Mouse (Mus musculus) lung, postnatal 0 days (tissue): ENCODE data around the gene Sae1. TPM values are rescaled to one million over a fixed set of nuclear protein-coding genes. Genes with fewer than 3 reads are reported as not detected.

Source experiments
- ATAC-seq: fragments of 200-750 bp; cut with Nextera tagmentation; 2 replicates; pipeline ENCODE4 v1.8.0; 2017; ENCODE audit warnings: moderate library complexity
- DNase-seq: peaks from one replicate; pipeline ENCODE4 v3.0.0-alpha.2; 2016; ENCODE audit warnings: low spot score
- H3K27ac ChIP-seq: fragments of 300-500 bp; sonication (generic); 2 replicates; pipeline ENCODE4 v1.5.1; 2014; ENCODE audit warnings: antibody characterized with exemption, mild to moderate bottlenecking, low read length, mixed read lengths
- H3K27me3 ChIP-seq: fragments of 300-500 bp; sonication (generic); replicated peaks from 2 replicates; pipeline ENCODE4 v1.6.1; 2014; ENCODE audit warnings: low read length, mixed read lengths; ENCODE audit not compliant: insufficient read depth
- H3K36me3 ChIP-seq: fragments of 300-500 bp; sonication (generic); 2 replicates; pipeline ENCODE4 v1.6.1; 2014; ENCODE audit warnings: low read length, mixed read lengths; ENCODE audit not compliant: insufficient read depth
- H3K4me1 ChIP-seq: fragments of 300-500 bp; sonication (generic); 2 replicates; pipeline ENCODE4 v1.6.1; 2014; ENCODE audit warnings: antibody characterized with exemption, low read depth, low read length, mixed read lengths; ENCODE audit not compliant: insufficient read depth
- H3K4me2 ChIP-seq: fragments of 300-500 bp; sonication (generic); replicated peaks from 2 replicates; pipeline ENCODE4 v1.6.1; 2014; ENCODE audit warnings: low read depth, mild to moderate bottlenecking, low read length, moderate library complexity, mixed read lengths
- H3K4me3 ChIP-seq: fragments of 300-500 bp; sonication (generic); 2 replicates; pipeline ENCODE4 v1.5.1; 2014; ENCODE audit warnings: low read depth, low read length
- H3K9ac ChIP-seq: fragments of 300-500 bp; sonication (generic); replicated peaks from 2 replicates; pipeline ENCODE4 v1.6.1; 2014; ENCODE audit warnings: low read depth, mild to moderate bottlenecking
- H3K9me3 ChIP-seq: fragments of 300-500 bp; sonication (generic); 2 replicates; pipeline ENCODE4 v1.6.1; 2016; ENCODE audit warnings: low read length, mixed read lengths
- CTCF ChIP-seq: IDR thresholded peaks from 2 replicates; pipeline ENCODE4 v1.5.1; 2016; ENCODE audit warnings: antibody characterized with exemption, mild to moderate bottlenecking
- EP300 ChIP-seq: IDR thresholded peaks from 2 replicates; pipeline ENCODE4 v1.6.1; 2016; ENCODE audit warnings: antibody characterized with exemption, mild to moderate bottlenecking, control low read depth
- WGBS: fragments of 180-500 bp; shearing (Covaris S2); extraction: QIAGEN DNeasy Blood & Tissue Kit; methylation state at CpG from one replicate; pipeline ENCODE4 v1.1.7; 2014; 5-methylcytosine and 5-hydroxymethylcytosine counted together
- polyA plus RNA-seq: library from polyadenylated mRNA; unstranded; fragments of >200 nt; fragmentation: Nextera tagmentation; extraction: Ambion mirVana; gene quantifications from 2 replicates; pipeline ENCODE4 v1.2.1, GENCODE M21; 2015

The Sae1 gene
- polyA plus RNA-seq, 1 experiment from 2014 or later = 84.8 TPM

GRCm38 (mm10) chr7:16364901-16365500 is 22.6 kb downstream of the Sae1 start:
- no peaks in the 10 kb centered on the region for H3K9me3 ChIP-seq
- no peaks in the 10 kb centered on the region for H3K36me3 ChIP-seq
- H3K4me2 ChIP-seq = no peak overlapping the region
- no peaks in the 10 kb centered on the region for H3K27me3 ChIP-seq
- H3K4me1 ChIP-seq = peaks cover 6% of the 10 kb centered on the region
- no peak overlapping the region for H3K9ac ChIP-seq
- ATAC-seq (peak; percentile 42), DNase-seq (peak; percentile 48)
- WGBS = 55% methylated on average over 4 of the region's 4 CpGs
- no peak overlapping the region for H3K4me3 ChIP-seq
- TF ChIP-seq EP300 = no peak
- TF ChIP-seq CTCF = peak; percentile 40
- H3K27ac ChIP-seq = peak overlapping the region; percentile 69

- TF ChIP-seq EP300 (no peak), CTCF (no peak)
- H3K4me1 ChIP-seq = peaks cover 6% of the 10 kb centered on the region
- H3K27me3 ChIP-seq = no peaks in the 10 kb centered on the region
- DNase-seq (no peak), ATAC-seq (no peak)
- H3K4me2 ChIP-seq = no peak overlapping the region
- no peak overlapping the region for H3K9ac ChIP-seq
- H3K27ac ChIP-seq = peak overlapping the region; percentile 69
- H3K4me3 ChIP-seq = no peak overlapping the region
- WGBS = 45% methylated on average over 1 of the region's 1 CpGs
- no peaks in the 10 kb centered on the region for H3K9me3 ChIP-seq
- no peaks in the 10 kb centered on the region for H3K36me3 ChIP-seq
These were observed 23.3 kb downstream of the Sae1 start for GRCm38 (mm10) chr7:16364319-16364718.

DNA sequence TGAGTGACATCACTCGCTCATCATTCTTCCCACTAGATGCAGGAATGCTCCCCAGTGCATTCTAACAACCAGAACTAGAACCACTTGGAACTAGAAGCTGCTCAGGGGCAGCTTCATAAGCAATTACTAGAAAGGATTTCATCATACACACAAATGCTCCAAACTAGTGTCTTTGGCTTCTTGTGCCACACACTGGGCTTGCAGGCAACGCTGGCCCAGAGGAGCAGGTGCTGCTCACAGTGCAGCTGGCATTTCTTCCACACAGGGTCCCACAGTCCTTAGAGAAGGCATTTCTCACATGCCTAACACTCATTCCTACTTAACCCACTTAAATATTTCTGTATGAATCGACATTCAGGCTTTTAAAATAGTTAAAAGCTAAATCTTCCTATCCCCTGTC is 30.0 kb downstream of the Sae1 start:
- ATAC-seq (peak; percentile 58), DNase-seq (peak; percentile 33)
- Histone ChIP-seq H3K4me3 (no peak overlapping the region), H3K27me3 (no peaks in the 10 kb centered on the region), H3K9ac (no peak overlapping the region), H3K4me1 (no peaks in the 10 kb centered on the region), H3K27ac (0 out of 2 replicates have a peak overlapping the region, but pooled peaks have one; percentile 16), H3K9me3 (no peaks in the 10 kb centered on the region), H3K4me2 (no peak overlapping the region), H3K36me3 (peaks cover 11% of the 10 kb centered on the region; the same call in 1 of the 2 replicates)
- WGBS = 70% methylated on average over 3 of the region's 3 CpGs
- no peak for TF ChIP-seq CTCF
- no peak for TF ChIP-seq EP300

DNA sequence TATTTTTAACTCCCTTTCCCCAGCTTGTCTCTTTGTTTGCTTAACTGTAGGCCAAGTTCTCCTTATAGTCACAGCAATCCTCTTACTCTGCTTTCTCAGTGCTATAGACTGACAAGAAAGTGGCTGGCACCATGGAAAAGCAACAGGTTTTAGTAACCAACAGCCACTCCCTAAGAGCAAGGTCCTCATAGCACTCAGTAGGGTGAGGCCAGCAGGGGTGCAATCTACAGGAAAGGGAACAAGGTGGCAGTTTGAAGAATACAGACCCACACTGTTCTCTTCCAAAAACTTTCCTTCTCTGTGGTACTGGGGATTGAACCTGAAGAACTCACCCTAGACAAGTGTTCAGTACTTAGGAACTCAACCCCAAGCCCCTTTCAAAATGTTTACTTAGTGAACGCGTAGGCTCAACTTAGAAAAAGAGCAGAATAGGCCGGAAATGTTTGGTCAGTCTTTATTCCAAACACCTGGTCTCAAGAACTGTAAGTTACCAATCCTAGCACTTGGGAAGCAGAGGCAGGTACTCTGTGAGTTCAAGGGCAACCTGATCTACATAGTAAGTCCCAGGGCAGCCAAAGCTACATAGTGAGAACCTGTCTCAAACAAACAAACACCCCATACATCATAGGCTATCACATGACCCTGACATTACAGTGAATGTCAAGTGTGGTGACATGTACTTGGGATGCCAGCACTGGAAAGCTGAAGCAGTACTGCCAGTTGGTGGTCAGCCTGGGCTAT is 31.6 kb downstream of the Sae1 start:
- no peaks in the 10 kb centered on the region for H3K4me1 ChIP-seq
- no peaks in the 10 kb centered on the region for H3K9me3 ChIP-seq
- 54% methylated on average over 3 of the region's 3 CpGs for WGBS
- H3K4me3 ChIP-seq = no peak overlapping the region
- DNase-seq = peak; percentile 40
- ATAC-seq = peak; percentile 50
- TF ChIP-seq CTCF (no peak), EP300 (no peak)
- H3K27me3 ChIP-seq = no peaks in the 10 kb centered on the region
- H3K27ac ChIP-seq = 0 out of 2 replicates have a peak overlapping the region, but pooled peaks have one; percentile 5
- H3K4me2 ChIP-seq = no peak overlapping the region
- H3K36me3 ChIP-seq = peaks cover 11% of the 10 kb centered on the region; the same call in 1 of the 2 replicates
- H3K9ac ChIP-seq = no peak overlapping the region

DNA sequence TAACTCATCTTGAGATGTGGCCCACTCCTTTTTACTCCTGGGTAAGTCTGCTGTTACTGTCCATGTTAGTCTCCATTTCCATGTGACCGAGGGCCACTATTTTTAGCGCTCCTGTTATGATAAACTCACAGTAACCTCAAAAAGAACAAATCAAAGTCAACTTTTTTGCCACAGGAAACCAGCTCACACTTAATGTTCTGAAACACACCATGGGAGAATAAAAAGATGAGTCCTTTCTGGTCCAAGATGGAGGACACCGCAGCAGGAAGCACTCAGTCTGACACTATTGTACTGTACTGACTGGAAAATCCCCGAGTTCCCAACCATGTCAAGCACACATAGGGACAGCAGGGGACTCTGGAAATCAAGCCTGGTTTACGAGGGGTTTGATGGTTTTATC is 37.6 kb downstream of the Sae1 start:
- WGBS = 75% methylated on average over 5 of the region's 5 CpGs
- ATAC-seq = no peak
- Histone ChIP-seq H3K9me3 (no peaks in the 10 kb centered on the region), H3K4me1 (no peaks in the 10 kb centered on the region), H3K27me3 (no peaks in the 10 kb centered on the region), H3K27ac (no peak overlapping the region), H3K9ac (no peak overlapping the region), H3K36me3 (no peaks in the 10 kb centered on the region), H3K4me2 (no peak overlapping the region), H3K4me3 (no peak overlapping the region)
- TF ChIP-seq CTCF (no peak), EP300 (no peak)
- DNase-seq = no peak

DNA sequence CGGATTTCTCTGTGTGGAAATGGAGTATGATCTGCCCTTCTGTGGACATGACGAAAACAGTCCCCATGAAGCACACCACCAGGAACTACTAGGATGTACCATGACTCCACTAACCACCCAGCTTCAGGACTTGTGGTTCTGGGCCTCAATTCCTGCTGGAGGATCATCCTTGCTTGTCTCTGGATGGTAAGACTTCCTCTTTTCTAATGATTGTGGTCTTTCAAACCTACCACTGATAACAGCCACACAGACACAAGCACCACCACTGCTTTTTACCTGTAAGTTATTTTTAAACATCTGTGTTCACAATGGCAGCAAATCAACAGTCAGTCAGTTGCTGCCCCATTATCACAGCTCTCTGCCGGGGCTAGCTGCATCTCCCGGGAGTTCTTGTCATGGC is 42.3 kb downstream of the Sae1 start:
- no peak for DNase-seq
- H3K4me1 ChIP-seq = no peaks in the 10 kb centered on the region
- H3K27me3 ChIP-seq = no peaks in the 10 kb centered on the region
- no peak for ATAC-seq
- no peak overlapping the region for H3K9ac ChIP-seq
- H3K27ac ChIP-seq = no peak overlapping the region
- no peak for TF ChIP-seq CTCF
- no peak for TF ChIP-seq EP300
- no peak overlapping the region for H3K4me3 ChIP-seq
- no peak overlapping the region for H3K4me2 ChIP-seq
- WGBS = 80% methylated on average over 4 of the region's 4 CpGs
- no peaks in the 10 kb centered on the region for H3K9me3 ChIP-seq
- no peaks in the 10 kb centered on the region for H3K36me3 ChIP-seq
